Mouse (Mus musculus): ENCODE results near the gene Hoxa7. TPM values are rescaled to one million over a fixed set of nuclear protein-coding genes. Genes with fewer than 3 reads are reported as not detected.

Hoxa7 gene
- total RNA-seq, 2 experiments from 2014 or later = not detected

DNA sequence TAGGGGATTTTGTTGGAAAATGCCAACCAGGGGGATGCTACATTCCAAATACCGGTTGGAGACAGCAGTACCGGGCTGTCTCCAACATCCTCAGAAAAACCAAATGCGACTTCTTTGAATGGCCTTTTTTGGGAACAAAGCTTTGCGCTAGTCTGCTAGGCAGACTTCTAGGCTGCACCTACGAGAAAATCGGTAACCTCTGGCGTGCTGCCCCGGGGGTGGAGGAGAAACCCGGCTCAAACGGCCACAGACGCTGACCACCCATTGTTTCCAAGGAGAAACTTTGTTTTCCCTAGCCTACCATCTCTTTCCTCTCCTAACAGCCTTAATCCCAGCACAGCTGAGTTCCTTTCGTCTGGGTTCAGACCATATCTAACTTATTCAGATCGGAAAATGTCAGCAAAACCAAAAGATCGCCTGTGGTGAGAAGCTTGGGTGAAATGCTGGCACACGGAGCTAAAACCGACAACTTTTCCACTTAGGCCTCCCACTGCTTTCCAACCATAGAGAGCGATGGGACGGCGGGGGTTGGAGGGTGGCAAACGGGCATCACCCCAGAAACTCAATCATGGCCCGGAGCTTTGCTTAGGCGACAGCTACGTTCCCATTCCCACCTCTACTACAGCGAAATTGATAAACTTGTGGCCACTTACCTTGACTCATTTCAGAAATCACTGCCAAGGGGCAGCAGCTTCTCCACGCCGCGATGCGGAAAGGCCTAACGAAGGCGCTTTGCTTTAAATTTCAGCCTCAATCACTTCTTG is 18.2 kb upstream of the Hoxa7 start:
- no peak for DNase-seq
- intact Hi-C loops (cut with DNase I) = no loop called here

DNA sequence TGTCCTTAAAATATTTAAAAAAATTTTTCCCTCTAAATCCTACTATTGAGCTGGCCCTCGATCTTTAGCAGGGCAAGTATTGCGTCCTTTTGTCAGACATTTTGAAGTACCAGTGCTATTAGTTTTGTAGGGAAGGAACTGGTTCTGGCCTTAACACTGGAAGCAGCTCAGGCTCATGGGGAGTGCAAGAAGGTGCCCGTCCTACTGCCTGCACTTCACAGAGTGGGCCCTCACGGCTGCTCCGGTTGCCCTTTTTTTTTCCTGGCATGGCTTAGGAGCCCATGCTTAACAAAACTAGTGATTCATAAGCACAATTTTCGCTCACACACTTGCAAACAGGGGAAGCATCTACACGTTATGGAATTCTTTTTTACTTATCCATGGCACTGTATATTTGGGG is 17.3 kb upstream of the Hoxa7 start:
- DNase-seq = no peak
- intact Hi-C loops (cut with DNase I) = no loop called here

DNA sequence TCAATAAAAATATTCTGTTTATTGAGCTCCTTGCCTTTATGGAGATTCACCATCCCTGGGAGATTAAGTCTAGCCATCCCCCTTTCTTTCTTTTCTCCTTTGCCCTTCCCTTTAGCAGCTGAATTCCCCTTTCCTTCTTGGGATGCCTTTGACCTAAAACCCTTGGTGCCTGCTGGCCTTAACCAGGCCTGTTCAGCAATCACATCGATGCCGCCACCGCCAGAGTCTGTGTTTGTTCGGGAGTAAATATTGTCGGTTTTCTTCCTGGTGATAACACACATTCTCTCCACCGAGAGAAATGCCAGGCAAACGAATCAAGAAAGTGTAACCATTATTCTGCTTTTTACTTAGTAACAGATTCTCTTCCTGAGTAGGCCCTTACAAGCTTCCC is 16.5 kb upstream of the Hoxa7 start:
- intact Hi-C loops (cut with DNase I) = no loop called here
- no peak for DNase-seq

DNA sequence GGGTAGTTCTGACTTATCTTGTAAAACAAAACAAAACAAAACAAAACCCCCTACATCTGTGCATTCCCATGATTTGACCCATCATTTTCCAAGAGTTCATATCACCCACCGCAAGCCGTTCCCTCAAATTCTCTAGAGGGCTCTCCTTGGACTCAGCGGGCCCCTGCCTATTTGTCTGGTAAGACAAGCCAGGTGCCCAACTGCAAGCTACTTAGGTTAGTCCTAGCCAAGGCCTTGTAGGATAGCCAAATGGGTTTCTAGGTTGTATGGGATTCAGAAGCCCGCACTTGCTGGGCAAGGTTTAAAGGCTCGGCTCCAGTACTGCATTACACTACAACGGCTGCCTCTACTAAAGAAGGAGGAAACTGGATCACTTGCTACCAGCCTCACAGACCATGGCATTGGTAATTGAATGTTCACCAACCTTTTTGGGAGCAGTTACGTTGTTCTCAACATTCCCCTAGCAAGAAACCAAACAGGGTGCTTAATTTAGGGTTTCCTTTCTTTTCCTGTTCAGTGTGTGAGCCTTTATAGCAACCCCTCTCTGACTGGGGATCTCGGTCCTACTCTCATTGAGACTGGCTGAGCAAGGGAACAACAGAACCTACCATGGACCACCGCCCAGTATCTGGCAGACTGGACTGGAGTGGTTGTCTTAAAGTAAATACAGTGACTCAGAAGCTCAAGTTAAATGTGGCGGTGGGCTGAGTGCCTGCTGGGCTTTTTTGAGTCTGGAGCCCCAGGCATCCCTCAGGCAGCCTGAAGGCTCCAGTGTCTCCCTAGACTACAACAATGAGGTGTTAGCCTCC is 15.9 kb upstream of the Hoxa7 start:
- no peak for DNase-seq
- intact Hi-C loops (cut with DNase I) = no loop called here

DNA sequence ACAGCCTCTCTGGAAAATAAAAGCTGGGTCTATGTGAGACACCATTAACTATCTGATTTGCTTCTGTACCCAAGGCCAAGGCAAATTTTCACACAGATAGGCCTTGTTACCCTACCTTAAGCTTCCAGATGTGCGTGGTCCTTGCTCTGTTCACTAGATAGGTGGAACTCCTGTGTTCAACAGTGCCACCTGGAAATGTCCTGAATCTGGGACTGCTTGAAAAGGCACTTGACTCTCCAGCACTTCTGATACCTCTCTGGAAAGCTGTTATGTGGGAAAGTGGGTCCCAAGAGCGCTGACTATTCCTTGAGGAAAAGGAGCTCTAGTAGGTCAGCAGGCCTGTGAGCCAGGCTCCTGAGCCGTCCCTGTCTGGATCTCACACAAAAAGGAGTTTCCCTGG is 15.2 kb upstream of the Hoxa7 start:
- intact Hi-C loops (cut with DNase I) = no loop called here

DNA sequence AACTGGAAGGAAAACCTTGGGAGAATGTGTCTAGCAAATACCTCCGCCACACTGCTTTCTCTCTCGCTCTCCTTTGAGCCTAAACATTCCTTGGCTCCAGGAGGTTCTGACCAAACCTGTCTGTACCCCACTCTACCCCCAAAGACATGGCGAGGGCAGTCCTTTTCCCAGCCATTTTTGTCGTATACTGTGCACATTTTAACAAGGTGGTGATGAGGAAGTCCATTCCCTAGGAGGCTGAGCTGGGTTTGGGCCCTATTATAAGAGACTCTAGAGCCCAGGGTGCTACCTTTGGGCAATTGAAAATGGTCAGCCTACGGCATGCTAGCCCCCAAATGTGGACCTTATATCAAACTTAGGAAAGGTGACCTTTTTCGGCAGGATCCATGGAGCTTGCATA is 14.2 kb upstream of the Hoxa7 start:
- DNase-seq = no peak
- intact Hi-C loops (cut with DNase I) = no loop called here

More for the DNA sequence above, 15.2 kb upstream of the Hoxa7 start:
- DNase-seq = no peak

DNA sequence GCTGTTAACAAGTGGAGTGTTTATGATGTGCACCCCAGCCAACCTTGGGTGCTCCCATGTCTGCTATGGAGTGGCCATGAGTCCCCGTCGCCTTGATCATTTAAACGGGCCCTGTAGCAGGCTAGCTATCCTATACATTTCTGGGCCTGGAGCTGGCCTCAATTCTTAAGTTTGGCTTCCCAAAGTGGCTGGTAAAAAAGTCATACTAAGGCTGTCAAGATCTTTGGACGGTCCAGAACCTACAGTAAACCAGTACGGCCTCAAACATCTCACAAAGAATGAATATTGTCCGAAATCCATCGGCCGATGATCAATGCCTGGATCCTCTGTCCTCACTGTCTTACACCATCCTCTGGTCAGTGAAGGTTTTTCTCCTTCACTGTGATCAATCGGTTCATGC is 13.6 kb upstream of the Hoxa7 start:
- no peak for DNase-seq
- intact Hi-C loops (cut with DNase I) = no loop called here

DNA sequence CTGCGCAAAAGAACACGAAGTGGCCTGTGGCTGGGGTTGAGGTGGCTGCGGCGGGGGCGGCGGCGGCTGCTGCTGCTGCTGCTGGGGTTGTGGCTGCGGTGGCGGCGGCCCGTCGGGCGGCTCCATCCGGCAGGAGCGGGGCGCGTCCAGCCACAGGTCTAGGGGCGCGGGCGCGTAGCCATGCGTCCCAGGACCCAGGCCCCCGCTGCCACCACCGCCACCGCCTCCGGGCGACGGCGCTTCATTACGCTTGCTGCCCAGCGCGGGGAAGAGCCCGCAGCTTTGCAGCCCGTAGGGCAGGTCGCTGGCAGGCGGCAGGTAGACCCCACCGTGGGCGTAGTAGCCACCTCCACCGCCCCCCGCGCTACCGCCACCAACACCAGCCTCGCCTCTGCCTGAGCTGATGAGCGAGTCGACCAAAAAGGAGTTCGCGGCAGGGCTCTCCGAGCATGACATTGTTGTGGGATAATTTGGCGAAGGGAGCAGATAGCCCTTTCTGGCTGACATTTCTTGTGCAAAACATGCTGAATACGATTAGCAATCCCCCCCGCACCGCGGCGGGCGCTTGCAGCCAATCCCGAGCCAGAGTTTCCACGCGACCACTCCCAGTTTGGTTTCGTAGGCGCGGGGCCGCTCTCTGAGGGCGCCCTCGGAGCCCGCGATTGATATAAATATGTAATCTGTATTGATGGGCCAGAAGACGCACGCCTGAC is 12.9 kb upstream of the Hoxa7 start:
- no peak for DNase-seq
- intact Hi-C loops (cut with DNase I) = no loop called here

DNA sequence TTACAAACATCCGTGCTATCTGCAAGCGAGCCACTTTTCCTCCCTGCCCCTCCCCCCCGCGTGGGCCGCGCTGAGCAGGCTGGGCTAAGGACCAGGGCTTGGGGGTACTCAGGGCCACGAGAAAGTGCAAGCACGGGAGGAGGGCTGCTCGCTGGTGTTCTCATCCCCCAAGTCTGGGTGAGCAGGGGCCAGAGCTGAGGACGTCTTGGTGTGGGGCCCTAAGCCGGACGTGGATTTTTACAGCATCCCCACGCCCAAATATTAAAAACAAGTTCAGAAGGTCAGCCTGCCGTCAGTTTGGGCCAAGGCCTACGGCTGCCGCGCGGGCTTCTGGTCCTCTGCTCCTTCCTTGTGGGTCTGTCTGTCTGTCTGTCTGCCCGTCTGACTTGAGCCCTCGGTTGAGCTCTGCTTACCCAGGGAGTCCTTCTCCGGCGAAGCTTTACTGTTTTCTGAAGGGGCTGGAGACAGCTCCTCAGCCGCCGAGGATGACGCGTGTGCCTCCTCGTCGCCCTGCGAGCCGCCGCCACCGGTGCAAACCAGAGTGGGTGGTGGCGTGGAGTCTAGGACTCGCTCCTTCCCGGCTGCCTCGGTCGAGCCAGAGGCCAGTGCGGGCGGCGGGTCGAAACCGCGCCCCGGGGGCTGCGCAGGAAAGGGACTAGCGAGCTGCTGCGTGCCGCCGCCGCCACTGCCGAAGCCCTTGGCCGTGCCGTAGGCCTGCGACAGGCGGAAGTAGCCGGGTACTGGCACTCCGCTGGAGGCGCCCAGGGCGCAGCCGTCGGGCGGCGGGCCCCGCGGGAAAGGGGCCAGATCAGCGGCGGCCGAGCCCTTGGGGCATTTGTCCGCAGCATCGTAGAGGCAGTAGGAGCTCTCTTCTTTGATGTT is 12.1 kb upstream of the Hoxa7 start:
- intact Hi-C loops (cut with DNase I) = no loop called here
- no peak for DNase-seq

DNA sequence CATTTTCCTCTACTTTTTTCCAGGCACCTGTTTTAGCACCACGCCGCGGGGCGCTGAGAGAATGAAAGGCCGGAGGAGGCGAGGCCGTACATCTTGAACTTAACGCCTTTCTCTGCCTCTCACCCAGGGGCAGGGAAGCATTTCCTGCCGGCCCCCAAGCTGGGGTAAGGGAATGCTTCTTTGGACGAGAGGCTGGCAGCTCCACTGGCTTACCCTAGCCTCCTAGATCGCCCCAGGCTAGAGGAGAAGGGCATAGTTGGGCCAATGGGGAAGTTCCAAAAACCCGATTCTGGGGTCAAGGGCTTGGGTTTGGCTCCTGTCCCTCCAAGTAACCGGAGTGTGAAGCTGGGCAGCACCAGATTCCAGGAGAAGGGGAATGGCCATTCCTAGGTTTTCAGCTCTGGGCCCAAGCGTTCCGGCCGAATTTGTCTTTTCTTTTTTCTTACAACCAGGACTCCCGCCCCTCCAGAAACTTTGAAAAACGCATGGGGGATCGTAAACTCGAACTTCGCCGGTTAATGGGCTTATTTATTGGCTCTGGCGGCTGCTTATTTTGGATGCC is 11.4 kb upstream of the Hoxa7 start:
- DNase-seq = no peak
- intact Hi-C loops (cut with DNase I) = no loop called here

DNA sequence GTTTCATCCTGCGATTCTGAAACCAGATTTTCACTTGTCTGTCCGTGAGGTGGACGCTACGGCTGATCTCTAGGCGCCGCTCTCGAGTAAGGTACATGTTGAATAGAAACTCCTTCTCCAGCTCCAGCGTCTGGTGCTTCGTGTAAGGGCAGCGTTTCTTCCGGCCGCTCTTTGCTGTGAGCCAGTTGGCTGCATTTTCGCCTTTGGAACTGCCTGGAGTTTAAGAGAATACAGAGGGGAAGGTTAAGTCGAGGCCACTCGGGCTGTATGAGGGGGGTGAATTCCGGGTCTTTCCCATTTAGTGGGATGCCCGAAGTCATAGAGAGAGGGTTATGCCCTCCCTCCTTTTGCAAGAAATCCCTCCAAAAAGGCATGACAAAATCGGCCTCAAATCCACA is 10.9 kb upstream of the Hoxa7 start:
- intact Hi-C loops (cut with DNase I) = no loop called here
- no peak for DNase-seq

DNA sequence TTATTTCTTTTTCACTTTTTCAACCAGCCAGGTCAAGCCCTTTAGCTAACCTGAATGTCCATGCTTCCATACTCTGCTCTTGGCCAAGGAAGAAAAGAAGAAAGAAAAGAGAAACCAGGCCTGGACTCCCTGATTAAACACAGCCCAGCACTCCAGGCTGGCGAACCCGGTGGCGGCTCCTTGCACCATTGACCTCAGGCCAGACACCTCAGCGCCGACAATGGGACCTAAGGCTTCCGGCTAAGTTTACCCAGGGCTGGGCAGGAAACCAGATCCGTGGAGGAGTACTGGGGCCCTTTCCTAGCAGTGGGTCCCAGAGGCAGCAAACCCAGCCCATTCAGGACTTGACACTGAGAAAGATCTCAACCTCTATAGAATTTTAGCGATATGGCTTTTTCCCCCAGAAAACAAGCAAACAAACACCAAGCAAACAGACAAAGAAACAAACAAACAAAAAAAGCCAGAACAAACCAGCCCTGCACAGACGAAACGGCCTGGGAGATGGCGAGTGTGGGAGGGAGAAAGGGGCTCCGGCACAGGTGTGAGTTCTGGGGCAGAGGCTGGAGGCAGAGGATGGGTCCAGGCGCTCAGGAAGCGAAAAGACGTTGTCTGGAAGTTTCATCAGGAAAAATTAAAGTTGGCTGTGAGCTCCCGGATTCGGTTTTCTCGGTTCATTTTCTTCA is 10.4 kb upstream of the Hoxa7 start:
- no peak for DNase-seq
- intact Hi-C loops (cut with DNase I) = no loop called here

DNA sequence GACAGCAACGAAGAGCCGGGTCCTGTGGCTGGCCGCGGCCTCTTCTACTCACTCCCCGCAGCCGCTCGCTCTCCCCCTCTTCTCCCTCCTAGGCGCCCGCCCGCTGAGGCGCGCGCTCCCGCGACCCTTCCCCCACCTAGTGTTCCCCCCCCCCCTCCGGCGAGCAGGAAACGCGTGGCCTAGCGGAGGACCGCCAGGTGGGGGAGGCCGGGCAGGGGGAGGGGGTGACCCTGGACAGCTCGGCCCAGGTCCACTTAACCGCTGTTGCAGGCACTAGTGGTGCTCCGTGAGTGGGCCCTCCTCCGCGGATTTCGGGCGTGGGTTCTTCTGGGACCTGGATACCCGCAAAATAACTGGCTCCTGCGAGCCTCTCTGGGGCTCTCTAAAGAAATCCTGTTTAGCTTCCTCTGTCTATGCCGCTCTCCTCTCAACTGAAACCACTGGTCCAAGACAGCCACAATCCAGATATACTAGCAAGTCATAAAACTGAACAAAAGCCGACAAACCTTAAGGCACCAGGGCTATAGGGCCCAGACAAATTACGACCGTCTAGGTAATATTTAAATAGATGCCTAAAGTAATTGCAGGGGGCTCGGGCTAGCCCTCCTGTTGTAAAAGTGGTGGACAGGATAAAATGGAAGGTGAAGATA is 9.0 kb upstream of the Hoxa7 start, which contains the start of gene Hoxa9:
TSS of gene Hoxa9 (minus strand) at position 574 of the 650 bp plus-strand sequence.
- intact Hi-C loops (cut with DNase I) = no loop called here
- DNase-seq = no peak

DNA sequence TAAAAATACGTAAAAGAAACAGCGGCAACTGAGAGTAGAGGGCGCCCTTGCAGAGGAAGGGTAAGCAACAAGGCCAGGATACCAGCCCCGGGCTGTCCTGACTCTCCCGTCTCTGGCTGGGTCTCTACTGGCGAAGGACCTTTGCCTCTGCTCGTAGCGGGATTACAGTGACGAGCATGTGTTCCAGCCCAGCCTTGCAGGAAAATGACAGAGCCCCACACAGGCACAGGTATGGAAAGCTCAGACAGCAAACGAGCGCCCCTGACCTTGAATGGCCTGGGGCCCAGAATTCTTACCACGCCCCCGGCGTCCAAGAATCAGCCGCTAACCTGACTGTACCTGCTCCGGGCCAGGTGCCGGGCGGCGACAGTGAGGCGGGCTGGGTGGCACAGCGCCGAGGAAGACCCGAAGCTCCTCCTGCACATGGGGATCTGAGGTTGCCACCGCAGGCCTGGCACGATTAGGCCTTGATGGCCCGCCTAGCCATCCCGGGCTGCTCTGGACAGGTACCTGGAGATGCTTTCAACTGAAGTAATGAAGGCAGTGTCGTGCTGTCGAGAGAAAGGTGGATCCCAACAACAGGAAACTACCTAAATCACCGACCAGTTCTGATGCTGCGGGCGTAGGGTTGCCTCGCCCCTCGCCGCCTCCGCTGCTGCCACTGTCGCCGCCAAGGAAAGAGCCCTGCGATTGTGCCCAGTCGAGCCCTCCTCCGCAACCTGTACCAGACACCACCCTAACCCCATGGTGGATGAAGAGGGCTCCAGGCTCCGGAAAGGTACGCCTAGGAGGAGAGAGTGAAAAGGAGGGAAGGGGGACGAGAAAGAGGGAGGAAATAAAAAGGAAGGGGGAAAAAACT is 8.1 kb upstream of the Hoxa7 start:
- DNase-seq = no peak
- intact Hi-C loops (cut with DNase I) = no loop called here

DNA sequence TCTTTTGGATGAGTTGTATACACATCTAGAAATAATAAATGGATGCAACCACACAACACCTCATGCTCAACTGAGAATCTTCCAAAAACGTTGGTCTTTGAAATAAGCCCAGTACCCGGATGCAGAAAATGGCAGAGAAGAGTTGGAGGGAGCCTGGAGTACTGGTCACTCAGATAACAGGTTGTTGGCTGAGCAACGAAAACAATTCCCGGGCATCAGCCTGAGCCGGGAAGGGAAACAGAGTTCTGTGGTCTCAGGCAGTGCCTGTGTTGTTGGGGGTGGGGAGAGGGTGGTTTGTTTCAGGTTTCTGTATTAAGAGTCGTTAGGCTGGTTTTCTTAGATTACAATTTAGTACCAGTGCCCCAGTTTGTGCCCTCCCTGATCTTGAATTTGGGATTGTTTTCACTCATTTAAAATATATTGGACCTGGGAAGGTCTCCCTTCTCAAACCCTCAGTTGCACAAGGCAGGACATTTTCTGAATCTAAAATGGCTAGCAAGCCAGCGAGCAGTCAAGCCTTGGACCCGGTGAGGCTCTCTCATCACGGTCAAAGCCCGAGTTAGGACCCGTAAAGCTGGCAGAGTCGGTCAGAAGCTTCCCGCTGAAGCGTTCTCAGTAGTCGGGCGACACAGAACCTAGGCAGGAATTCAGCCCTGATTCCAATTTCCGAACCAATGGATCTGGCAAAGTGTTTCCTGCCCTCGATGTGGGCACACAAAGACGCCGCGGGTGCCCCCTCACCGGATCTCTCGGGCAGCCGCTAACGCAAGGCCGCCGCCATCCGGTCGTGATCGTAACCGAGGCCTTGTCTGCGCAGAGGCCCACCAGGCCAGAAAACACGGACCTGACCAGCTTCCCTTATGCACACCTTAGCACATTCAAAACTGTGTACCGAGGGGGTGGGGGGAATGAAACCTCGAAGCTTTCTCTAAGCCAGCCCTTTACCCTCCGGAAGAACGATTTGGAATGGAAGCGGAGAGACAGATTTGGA is 7.1 kb upstream of the Hoxa7 start:
- no peak for DNase-seq
- intact Hi-C loops (cut with DNase I) = no loop called here

DNA sequence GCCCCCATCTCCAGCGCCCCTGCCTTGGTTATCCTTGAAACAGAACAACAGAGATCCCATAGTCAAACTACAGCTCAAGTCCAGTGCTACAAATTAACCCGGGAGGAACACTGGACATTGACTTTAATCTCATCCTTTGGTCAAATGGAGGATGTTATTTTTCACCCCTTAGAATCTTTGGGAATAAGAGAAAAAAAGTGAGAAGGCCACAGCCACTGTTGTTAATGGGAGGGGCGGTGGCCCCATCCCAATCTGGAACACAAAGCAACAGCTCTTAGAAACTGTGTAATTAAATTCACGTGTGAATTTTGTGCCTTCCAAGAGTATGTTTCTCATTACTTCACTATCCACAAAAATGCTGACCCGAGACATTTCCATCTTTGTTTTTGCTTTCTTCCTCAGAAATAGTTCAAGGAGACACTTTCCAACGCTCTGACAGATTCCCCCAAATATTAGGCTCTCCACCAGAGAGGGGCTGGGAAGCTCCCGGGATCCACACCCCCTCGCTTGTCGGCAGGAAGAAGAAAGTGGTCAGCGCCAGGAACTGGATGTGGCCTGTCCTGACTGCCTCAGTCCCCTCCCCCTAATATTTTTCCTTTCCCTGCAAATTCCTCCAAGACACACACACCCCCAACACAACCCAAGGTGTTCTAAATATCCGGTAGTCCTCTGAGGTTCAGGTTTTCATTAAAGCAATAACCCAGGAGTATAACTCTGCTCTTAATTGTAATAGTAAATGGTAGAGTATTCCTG is 6.0 kb upstream of the Hoxa7 start:
- intact Hi-C loops (cut with DNase I) = no loop called here
- DNase-seq = no peak

Measured in left cerebral cortex, postnatal 4 days (tissue).